Mouse (Mus musculus) WW6 (cell line): ENCODE measurements at regions not wholly inside any gene's neighbourhood (a gene's known extent, or its start where the extent isn't known, plus 50 kb on each side); places are given as distances from the start of the nearest gene placed in this dataset.
"Not testable (repeated sequence)": the region's sequence is repeated elsewhere in the genome, so short reads cannot be mapped to it uniquely, and the experiment has no call there.

Experiments
- DNase-seq: peaks from one replicate; pipeline ENCODE4 v3.0.0-alpha.2; 2013; ENCODE audit warnings: low read depth, low spot score

- no peak for DNase-seq
These were observed 63.0 kb upstream of the Tmem106b start for GRCm38 (mm10) chr6:13006596-13006995.

DNA sequence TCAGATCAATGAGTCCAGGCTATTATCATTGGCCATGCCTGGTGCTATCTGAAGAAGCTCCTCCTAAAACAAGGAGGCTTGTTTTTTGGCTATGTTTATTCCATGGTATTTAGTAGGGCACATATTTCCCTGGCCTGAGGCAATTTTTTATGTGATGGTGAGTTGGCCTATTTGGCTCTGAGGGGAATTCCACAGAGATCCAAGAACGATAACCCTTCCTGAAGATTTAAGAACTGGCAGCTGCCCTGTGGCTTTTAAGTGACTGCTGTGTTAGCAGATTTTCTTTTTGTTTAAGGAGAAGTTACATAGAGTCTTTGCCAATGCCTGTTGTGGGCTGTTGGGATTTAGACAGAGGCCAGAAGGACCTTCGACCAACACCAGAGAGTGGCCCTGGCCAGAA lies 74.9 kb upstream of the Tmem106b start:
- no peak for DNase-seq

DNA sequence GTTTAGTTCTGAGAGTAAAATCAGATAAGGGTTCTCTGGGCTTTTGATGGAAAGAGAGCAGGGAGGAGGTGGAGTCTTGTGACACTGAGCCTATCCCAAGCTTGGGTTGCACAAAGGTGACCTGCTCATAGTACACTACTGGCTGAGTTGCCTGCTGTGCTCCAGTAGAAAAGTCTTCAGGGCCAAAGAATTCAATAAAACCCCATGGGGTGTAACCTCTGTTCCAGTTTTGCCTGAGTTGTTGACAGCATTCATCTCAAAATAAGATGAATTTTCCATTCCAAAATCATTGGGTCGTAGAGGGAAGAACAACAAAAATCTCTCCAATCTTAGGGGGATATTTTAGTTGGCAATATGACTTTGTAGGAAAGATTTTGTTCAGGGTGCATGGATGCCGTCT lies 75.8 kb upstream of the Tmem106b start:
- DNase-seq: no peak

DNA sequence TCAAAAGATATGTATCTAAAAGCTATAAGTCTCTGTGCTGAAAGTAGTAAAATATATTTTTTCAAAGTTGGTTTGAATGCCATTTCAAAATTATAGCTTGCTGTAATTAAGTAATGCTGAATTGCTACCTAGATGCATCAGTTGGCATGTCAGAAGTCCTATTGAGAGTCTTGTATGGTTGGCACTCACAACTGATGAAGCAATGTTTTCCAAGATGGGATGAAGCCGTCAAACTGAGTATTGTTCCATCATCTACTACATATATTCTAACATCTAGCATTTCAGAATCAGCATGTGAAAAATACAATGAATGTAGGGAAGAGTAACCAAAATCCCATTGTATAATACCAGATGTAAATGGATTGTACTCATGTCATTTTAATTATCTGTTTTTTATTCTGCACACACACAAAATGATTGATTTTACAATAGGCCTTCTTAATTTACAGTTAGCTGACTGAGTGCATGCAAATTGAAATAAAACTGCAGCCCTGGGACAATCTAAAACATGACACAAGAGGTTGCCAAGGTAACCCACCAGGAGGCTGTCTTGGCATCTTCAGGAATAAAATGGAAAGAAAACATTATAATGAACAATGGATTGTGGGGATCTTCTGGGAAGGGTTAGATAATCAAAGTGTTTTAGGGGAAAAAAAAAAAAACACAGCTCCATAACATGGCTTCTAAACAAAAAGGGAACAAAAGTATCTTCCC lies 92.2 kb upstream of the Tmem106b start:
- no peak for DNase-seq

GRCm38 (mm10) chr6:12971604-12972003 lies 98.0 kb upstream of the Tmem106b start:
- DNase-seq: no peak

- DNase-seq: no peak
These were observed 102.3 kb upstream of the Tmem106b start for GRCm38 (mm10) chr6:12967291-12967690.

GRCm38 (mm10) chr6:12957797-12958196 lies 111.8 kb upstream of the Tmem106b start:
- DNase-seq: no peak

GRCm38 (mm10) chr6:12911610-12912009 lies 157.9 kb upstream of the Tmem106b start:
- no peak for DNase-seq

DNA sequence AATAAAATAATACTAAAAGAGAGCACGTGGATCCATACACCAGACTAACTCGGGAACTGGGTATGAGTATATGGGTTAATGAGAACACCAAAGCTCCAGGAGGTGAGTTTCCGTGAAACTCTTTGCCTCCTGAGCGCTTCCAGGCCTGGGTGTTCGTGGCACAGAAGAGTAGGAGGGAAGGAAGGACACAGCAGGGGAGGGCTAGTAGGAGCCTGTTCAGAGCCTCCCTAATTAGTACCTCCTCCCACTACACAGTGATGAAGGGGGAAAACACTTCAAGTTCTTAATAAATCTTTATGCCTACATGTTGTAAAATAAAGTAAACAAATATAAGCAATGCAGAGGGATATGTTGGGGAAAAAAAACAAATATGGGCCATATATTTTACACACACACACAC lies 143.7 kb upstream of the Thsd7a start:
- DNase-seq: no peak

GRCm38 (mm10) chr6:12876947-12877346 lies 127.7 kb upstream of the Thsd7a start:
- DNase-seq: peak; percentile 13

DNA sequence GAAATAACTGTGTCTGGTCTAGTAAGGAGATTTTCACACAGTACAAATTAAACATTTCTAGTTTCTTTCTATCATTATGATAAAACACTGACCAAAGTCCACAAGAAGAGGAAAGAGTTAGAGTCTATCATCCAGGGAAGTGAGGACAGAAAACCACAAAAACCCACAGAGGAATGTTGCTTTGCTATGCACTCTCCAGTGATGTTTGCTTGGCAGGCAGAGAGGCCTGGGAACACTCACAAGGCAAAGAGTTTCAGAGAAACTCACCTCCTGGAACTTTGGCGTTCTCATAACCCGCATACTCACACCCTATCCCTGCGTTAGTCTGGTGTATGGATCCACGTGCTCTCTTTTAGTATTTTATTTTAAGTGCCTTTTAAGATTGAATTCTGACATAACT lies 127.2 kb upstream of the Thsd7a start:
- peak; percentile 5 for DNase-seq

DNA sequence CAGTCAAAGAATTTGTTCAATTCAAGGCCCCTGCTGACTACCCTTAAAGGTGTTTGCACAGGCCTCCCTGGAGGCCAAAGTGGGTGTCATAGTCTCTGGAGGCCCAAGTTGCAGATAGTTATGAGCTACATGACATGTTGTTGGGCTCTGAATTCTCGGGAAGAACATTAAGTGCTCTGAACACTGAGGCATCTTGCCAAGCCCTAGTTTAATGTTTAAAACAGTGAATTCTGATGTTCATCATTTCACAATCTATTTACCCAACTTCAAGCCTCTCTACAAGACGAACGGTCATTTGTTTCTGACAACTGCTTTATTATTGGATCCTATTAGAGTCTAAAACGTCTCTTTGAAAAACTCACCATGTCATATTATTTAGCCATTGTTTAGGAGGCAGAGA lies 119.0 kb upstream of the Thsd7a start:
- no peak for DNase-seq

DNA sequence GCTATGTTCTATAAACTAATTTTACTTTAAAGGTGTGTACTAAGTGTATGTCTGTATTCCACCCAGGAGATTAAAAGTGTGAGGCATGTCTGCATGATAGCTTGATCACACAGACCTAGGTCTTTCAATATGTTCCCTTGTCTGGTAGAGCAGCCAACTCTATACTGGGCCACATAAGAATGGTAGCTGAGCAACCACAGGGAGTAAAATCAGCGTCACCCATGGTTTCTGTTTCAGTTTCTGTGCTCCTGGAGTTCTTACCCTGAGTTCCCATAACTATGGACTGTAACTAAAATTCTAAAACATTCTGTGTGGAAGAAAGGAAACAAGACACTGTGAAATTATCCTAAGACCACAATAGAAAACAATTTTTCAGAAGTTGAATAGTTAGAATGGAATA lies 102.8 kb upstream of the Thsd7a start:
- no peak for DNase-seq

DNA sequence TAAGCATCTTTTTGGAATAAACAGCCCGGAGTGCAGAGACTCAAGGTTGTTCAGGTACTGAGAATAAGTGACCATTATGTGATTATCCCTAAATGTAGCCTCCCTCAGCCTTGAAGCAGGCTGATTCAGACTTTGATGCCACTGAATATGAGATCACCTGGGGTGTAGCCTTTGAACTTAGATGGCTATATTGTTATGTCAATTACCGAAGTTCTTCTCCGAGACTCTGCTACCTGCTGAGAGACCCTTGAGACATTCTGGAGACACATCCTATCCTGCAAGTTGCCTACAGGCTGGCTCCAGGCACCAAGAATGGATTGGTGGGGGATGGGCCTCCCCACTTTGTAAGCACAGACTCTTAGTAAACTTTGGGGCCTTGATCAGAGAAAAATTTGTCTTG lies 85.9 kb upstream of the Thsd7a start:
- not testable (repeated sequence) for DNase-seq

DNA sequence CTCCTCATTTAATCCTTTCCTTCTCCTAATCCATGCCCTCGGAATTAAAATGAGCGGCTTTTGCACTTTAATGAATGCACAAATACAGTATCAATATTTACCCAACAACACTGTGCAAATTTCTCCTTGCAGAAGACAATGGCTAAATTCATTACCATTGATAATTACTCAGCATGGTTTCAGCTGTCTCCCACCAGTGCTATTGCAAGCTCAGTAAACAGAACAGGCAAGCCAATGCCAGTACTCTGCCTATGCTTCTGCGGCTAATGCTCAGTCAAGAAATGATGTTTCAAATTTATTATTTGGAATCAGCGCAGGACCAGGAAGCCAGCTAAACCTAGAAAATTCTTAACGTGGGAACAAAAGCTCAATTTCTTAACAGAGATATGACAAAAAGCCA lies 84.1 kb upstream of the Thsd7a start:
- DNase-seq: no peak

DNA sequence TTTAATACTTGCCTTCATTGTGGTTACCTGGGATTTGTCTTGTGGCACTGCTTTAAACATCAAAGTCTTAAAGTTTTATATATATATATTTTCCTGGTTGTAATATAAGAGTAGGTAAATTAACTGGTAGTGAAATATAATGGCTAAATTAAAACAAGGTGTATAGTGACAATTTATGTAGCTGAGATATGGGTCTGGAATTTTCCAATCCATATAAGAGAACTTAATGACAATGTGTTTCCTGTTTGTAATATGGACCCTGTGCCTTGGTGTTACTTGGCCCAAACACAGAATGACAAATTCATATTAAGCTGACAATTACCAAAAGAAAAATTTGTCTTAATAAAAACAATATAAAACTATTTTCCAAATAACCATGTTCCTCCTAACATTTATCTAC lies 82.7 kb upstream of the Thsd7a start:
- no peak for DNase-seq

DNA sequence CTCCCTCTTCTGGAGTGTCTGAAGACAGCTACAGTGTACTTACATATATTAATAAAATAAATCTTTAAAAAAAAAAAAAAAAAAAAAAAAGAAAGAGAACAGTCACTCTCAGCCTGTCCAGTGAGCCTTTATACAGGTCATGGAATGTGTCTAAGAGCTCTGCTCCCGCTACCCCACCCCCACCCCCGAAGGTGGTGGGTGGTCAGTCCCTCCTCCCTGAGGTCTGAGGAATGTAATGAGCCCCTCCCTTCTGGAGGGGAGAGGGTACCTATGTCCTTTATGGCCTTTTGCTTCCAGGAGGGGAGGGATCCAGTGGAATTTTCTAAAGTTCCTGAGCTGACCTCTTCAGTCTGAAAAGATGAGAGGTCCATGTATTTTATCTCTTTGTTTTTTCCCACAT lies 82.3 kb upstream of the Thsd7a start:
- no peak for DNase-seq

DNA sequence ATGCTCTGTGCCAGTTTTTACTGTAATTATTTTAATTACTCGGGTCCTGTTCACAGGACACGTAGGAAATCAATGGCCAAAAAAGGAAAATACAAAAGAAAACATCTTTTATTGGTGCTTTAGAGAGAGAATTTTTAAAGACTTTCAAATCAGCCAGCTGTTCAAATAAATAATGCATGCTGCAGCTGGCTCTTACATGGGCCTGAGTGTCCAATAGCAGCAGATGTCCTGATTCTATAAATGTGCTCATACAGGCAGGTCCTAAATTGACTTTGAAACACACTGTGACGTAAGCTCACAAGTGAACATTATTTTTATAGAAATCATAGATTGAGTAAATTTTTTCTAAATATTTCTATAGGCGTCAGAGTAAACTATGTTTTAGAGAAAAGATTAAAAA lies 78.5 kb upstream of the Thsd7a start:
- no peak for DNase-seq

DNA sequence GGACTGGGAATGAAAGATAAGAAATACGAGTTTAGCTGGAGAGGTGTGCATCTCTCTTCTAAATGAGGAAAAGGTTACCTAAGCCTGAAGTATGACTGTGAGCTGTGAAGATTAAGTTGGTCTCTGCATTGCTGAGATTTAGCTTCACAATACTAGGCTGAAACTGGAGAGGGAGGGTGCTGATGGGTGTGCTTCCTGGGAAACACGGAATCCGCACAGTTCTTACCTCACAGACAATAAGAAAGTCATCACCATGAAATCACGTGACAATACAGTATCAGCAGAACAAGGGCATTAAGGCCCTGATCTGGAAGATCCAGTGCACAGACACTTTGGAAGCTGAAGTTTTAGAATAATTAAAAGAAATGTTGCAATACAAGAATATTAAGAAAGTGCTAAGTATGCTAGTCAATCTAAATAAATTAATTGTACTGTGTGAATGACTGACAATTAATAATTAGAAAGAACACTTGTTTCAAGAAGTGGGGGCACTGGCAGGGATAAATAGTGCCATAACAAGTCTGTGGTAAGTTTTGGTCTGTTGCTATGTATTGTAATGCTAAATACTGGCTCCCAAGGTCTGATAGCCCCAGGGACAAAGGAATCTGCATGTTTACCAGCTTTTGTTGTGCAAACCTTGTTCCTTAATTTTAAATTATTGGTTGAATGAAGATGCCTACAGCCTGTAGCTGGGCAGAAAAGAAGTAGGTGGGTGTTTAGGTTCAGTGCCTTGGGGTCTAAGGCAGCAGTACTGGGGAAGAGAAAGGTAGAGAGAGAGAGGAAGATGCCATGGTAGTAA lies 66.0 kb upstream of the Thsd7a start:
- DNase-seq: no peak

- not testable (repeated sequence) for DNase-seq
These were observed 64.6 kb upstream of the Thsd7a start for GRCm38 (mm10) chr6:12813781-12814180.

DNA sequence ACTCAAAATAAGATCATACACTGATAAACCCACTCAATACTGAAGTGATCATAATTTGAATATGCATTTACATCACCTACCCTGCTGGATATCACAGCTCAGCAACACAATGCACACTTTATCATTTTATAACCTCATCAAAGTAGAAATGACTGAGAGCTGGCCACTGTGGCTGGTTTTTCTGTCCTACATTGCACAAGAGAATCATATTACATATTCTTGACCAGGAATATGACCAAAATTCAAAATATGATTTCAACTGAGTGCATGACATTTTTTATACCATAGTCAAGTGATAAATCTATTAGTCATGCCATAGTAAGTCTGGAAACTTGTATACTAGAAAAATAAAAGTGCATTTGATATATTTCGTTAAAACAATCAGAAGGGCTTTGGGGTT lies 63.3 kb upstream of the Thsd7a start:
- DNase-seq: no peak

- no peak for DNase-seq
These were observed 62.8 kb upstream of the Thsd7a start for GRCm38 (mm10) chr6:12812036-12812435.

DNA sequence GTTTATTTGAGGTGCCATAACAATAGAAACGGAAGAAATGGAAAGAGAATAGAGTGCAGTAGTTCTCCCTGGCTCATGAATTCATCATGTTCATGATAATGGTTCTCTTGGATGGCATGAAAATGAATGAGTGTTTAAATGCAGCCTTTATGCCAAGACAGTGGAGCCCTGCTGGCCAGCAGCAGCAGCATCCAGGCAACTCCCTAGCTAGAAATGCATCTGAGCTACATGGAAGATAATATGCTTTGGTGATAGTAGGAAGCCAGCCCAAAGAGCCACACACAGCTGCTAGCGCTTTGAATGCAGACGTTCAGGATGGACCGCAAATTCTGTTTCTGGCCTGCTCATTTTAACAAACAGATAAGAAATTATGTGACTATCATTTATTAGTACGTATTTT lies 60.4 kb upstream of the Thsd7a start:
- no peak for DNase-seq
